Mouse (Mus musculus): ENCODE measurements around the gene Gm20917.
"Not testable (repeated sequence)": the region's sequence is repeated elsewhere in the genome, so short reads cannot be mapped to it uniquely, and the experiment has no call there.

The Gm20917 gene

DNA sequence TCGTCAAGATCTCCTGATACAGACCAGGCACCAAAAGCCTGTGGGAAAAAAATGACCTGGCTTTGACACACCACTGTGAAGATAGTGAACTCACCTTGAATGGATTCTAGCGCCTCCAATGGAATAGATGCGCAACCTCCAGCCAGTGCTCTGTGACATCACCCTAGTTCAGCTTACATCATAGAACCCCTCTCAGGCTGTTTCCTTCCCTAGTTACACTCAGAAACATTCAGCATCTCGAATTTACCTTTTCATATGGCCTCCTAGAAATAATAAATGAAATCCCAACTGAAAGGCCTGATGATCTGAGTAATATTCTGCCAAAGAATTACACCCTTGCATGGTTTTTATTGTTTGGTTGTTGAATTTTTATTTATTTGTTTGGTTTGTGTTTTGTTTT lies at the start of gene Gm20917:
Gene Gm20917, minus strand, starts transcription at position 101 of the 400 bp plus-strand sequence.
- not testable (repeated sequence) for DNase-seq
